In genomic region chrX:11893606-11894279, GRCm38 (mm10) we compare ENCODE assay signal across 11 mouse cellular contexts.
DNase-seq lines count a peak whose midpoint lies in the region; ATAC-seq lines count a peak whose summit lies in the region.
"Had no signal": no experiment of that assay in that cellular context is flagged by ENCODE, and none has a peak within 500 bp of the region (broad histone marks: within the 10 kb centered on the region; RNA-seq: fewer than 3 reads in every experiment).

No protein-coding gene starts in this region.

- no peak overlapping the region for H3K4me2 ChIP-seq in liver, embryonic 11.5 days

- H3K4me1 ChIP-seq in liver, embryonic 11.5 days (replicated peaks; ENCODE audit: control insufficient read depth, insufficient read depth, low read length): peaks cover 5% of the 10 kb centered on the region
- H3K4me1 ChIP-seq in limb, embryonic 10.5 days: peaks cover 28% of the 10 kb centered on the region

- no peak overlapping the region for H3K9ac ChIP-seq in liver, embryonic 11.5 days (ENCODE audit: low read depth, low read length)

- no peak overlapping the region for H3K4me3 ChIP-seq in liver, embryonic 11.5 days (ENCODE audit: low read depth, low read length)
- H3K4me3 ChIP-seq in limb, embryonic 10.5 days: no peak overlapping the region

- no peak for ATAC-seq in CD4-positive, CD25-positive, alpha-beta regulatory T cell, adult 4 months
- ATAC-seq in liver, embryonic 11.5 days (replicated peaks; ENCODE audit: low FRiP score): no peak
- no peak for ATAC-seq in cerebellum, adult (ENCODE audit: insufficient number of reproducible peaks, low FRiP score, low TSS enrichment)

- DNase-seq in CD4-positive, CD25-positive, alpha-beta regulatory T cell, adult 2 months (ENCODE audit: low read depth, low spot score): peak; percentile 46
- DNase-seq in liver (peak; percentile 30), 416B (ENCODE audit: low read depth) (peak; percentile 50)
- DNase-seq in liver, embryonic 11.5 days (ENCODE audit: low spot score): no peak
- no peak for DNase-seq in limb, embryonic 10.5 days (ENCODE audit: low spot score)
- DNase-seq in adrenal gland, postnatal 4 days (ENCODE audit: low spot score in 2 of 2): no peak
- DNase-seq: cerebellum, adult 11 months; heart, adult 11 months; left cerebral cortex, postnatal 4 days had no signal

- WGBS in liver, embryonic 11.5 days: 42% methylated on average over 9 of the region's 10 CpGs
- WGBS in limb, embryonic 10.5 days: 27% methylated on average over 9 of the region's 10 CpGs

- no peaks in the 10 kb centered on the region for H3K9me3 ChIP-seq in liver, embryonic 11.5 days (ENCODE audit: control insufficient read depth, low read length)
- H3K9me3 ChIP-seq in limb, embryonic 10.5 days (replicated peaks): no peaks in the 10 kb centered on the region

- H3K27me3 ChIP-seq in liver, embryonic 11.5 days (replicated peaks; ENCODE audit: control insufficient read depth, insufficient read depth, low read length): peaks cover 12% of the 10 kb centered on the region
- peaks cover 99% of the 10 kb centered on the region for H3K27me3 ChIP-seq in limb, embryonic 10.5 days (ENCODE audit: low read depth, poor library complexity, severe bottlenecking)

- H3K27ac ChIP-seq in liver, embryonic 11.5 days (ENCODE audit: low read depth, low read length): no peak overlapping the region
- H3K27ac ChIP-seq in limb, embryonic 10.5 days: peak overlapping the region; percentile 59; the same call in 1 of the 2 replicates

- H3K36me3 ChIP-seq in liver, embryonic 11.5 days (ENCODE audit: control insufficient read depth, insufficient read depth, low read length): no peaks in the 10 kb centered on the region
- no peaks in the 10 kb centered on the region for H3K36me3 ChIP-seq in limb, embryonic 10.5 days

Comparison
In these comparisons a context has a peak if more than half of its experiments do, and no peak if none do; other contexts are left out.
1. DNase-seq: peak in CD4-positive, CD25-positive, alpha-beta regulatory T cell, adult 2 months (single experiment), liver (single experiment) and 416B (single experiment); none in liver, embryonic 11.5 days (single experiment), limb, embryonic 10.5 days (single experiment) and adrenal gland, postnatal 4 days (0 of 2).